Mouse (Mus musculus) adipocyte (in vitro differentiated cells): Measurements from ENCODE around the gene Ntn4.

Source experiments
- DNase-seq: peaks from one replicate; pipeline ENCODE4 v3.0.0-alpha.2; 2016; ENCODE audit warnings: low spot score

The Ntn4 gene

GRCm38 (mm10) chr10:93783216-93784013, 142.9 kb downstream of the Ntn4 start:
- DNase-seq, result peak; percentile 2
